Comparison of ENCODE assay signal across 22 mouse cellular contexts in the genomic region with DNA sequence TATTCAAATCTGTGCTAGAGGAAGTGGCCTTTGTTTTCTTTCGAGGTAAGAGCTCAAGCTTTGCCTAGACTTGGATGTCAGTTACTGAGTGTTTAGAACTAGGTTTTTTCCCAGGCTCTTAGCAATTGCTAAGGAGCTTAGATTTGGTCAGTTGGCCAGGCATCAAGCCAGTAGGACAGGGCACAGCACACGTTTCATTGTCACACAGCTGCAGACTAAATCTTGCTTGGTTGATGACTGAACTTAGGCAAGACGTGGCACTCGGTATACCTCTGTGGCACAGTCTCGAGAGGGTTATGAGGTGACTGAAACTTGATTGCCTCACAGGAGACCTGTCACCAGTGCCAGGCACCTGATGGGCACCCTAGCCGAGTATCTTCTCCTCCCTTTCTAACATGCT.
DNase-seq lines count a peak whose midpoint lies in the region; ATAC-seq and TF ChIP-seq lines count a peak whose summit lies in the region.
"Had no signal": no experiment of that assay in that cellular context is flagged by ENCODE, and none has a peak within 500 bp of the region (broad histone marks: within the 10 kb centered on the region; RNA-seq: fewer than 3 reads in every experiment).

No protein-coding gene starts in this region.

- peaks cover 3% of the 10 kb centered on the region for H3K36me3 ChIP-seq in forebrain, embryonic 11.5 days (ENCODE audit: control insufficient read depth, insufficient read depth, low read length)
- peaks cover 84% of the 10 kb centered on the region for H3K36me3 ChIP-seq in forebrain, embryonic 10.5 days (replicated peaks)
- peaks cover 70% of the 10 kb centered on the region for H3K36me3 ChIP-seq in midbrain, embryonic 13.5 days
- H3K36me3 ChIP-seq in midbrain, embryonic 15.5 days (replicated peaks): peaks cover 38% of the 10 kb centered on the region

- H3K27ac ChIP-seq in forebrain, embryonic 11.5 days (ENCODE audit: low read depth, low read length): no peak overlapping the region; the same call in 1 of the 2 replicates
- no peak overlapping the region for H3K27ac ChIP-seq in forebrain, embryonic 10.5 days
- 0 out of 2 replicates have a peak overlapping the region, but pooled peaks have one; percentile 19 for H3K27ac ChIP-seq in midbrain, embryonic 13.5 days
- H3K27ac ChIP-seq in midbrain, embryonic 15.5 days: no peak overlapping the region
- H3K27ac ChIP-seq: forebrain, embryonic 12.5 days; heart, embryonic 10.5 days; heart, embryonic 15.5 days; intestine, embryonic 15.5 days; kidney, embryonic 15.5 days had no signal

- TF ChIP-seq CTCF in brain, embryonic 14.5 days (IDR thresholded peaks at IDR 0.05; ENCODE audit: borderline replicate concordance, extremely low read depth, insufficient read depth, insufficient read length): no peak

- TF ChIP-seq POLR2A in brain, embryonic 14.5 days (IDR thresholded peaks at IDR 0.05; ENCODE audit: borderline replicate concordance, extremely low read depth, insufficient read depth, insufficient read length, poor library complexity, severe bottlenecking): no peak

- 82% methylated on average over 6 of the region's 6 CpGs for whole genome bisulfite sequencing in forebrain, embryonic 11.5 days
- 87% methylated on average over 6 of the region's 6 CpGs for WGBS in forebrain, embryonic 10.5 days
- 79% methylated on average over 6 of the region's 6 CpGs for WGBS in midbrain, embryonic 13.5 days
- 71% methylated on average over 6 of the region's 6 CpGs for WGBS in midbrain, embryonic 15.5 days

- H3K4me2 ChIP-seq in forebrain, embryonic 11.5 days (ENCODE audit: low read depth, low read length, severe bottlenecking): no peak overlapping the region
- no peak overlapping the region for H3K4me2 ChIP-seq in midbrain, embryonic 13.5 days (replicated peaks)
- H3K4me2 ChIP-seq in midbrain, embryonic 15.5 days: no peak overlapping the region
- H3K4me2 ChIP-seq: forebrain, embryonic 12.5 days; heart, embryonic 15.5 days; intestine, embryonic 15.5 days; kidney, embryonic 15.5 days had no signal

- peak; percentile 27 for DNase-seq in forebrain, embryonic 11.5 days (ENCODE audit: low spot score)
- DNase-seq in forebrain, embryonic 10.5 days (ENCODE audit: extremely low spot score, low spot score): no peak
- peak; percentile 59 for DNase-seq in heart, adult 11 months
- DNase-seq in heart, adult 8-10 months (ENCODE audit: low spot score): no peak
- peak; percentile 13 for DNase-seq in brain, embryonic 14.5 days (ENCODE audit: low read depth)
- DNase-seq in MN1 (ENCODE audit: low spot score): no peak
- DNase-seq: adrenal gland, adult 8-10 months; cerebellum, adult 18-20 months; cerebellum, adult 9-11 months; cerebellum, postnatal 36 days; gastrocnemius, postnatal 14 days; heart, postnatal 14 days; kidney, adult 2 months had no signal

- no peak overlapping the region for H3K4me3 ChIP-seq in forebrain, embryonic 11.5 days (ENCODE audit: low read depth, low read length)
- no peak overlapping the region for H3K4me3 ChIP-seq in forebrain, embryonic 10.5 days
- no peak overlapping the region for H3K4me3 ChIP-seq in midbrain, embryonic 13.5 days (replicated peaks)
- H3K4me3 ChIP-seq in midbrain, embryonic 15.5 days: no peak overlapping the region
- H3K4me3 ChIP-seq: erythroblast, embryonic 14.5 days; forebrain, embryonic 12.5 days; heart, embryonic 10.5 days; heart, embryonic 15.5 days; intestine, embryonic 15.5 days; kidney, embryonic 15.5 days had no signal

- no peak overlapping the region for H3K9ac ChIP-seq in forebrain, embryonic 11.5 days (ENCODE audit: low read length)
- H3K9ac ChIP-seq in midbrain, embryonic 13.5 days (replicated peaks): no peak overlapping the region
- no peak overlapping the region for H3K9ac ChIP-seq in midbrain, embryonic 15.5 days
- H3K9ac ChIP-seq: forebrain, embryonic 12.5 days; heart, embryonic 15.5 days; intestine, embryonic 15.5 days; kidney, embryonic 15.5 days had no signal

- no peak for ATAC-seq in forebrain, embryonic 11.5 days (replicated peaks; ENCODE audit: low FRiP score)
- no peak for ATAC-seq in midbrain, embryonic 13.5 days
- no peak for ATAC-seq in midbrain, embryonic 15.5 days (replicated peaks)
- ATAC-seq: intestine, embryonic 15.5 days had no signal

- H3K4me1 ChIP-seq in forebrain, embryonic 11.5 days (replicated peaks; ENCODE audit: control insufficient read depth, insufficient read depth, low read length): no peaks in the 10 kb centered on the region
- H3K4me1 ChIP-seq in forebrain, embryonic 10.5 days: no peaks in the 10 kb centered on the region
- H3K4me1 ChIP-seq in midbrain, embryonic 13.5 days (replicated peaks): no peaks in the 10 kb centered on the region
- H3K4me1 ChIP-seq in midbrain, embryonic 15.5 days: no peaks in the 10 kb centered on the region
- H3K4me1 ChIP-seq: forebrain, embryonic 12.5 days had no signal

- H3K27me3 ChIP-seq in forebrain, embryonic 11.5 days (ENCODE audit: control insufficient read depth, insufficient read depth, low read length): no peaks in the 10 kb centered on the region
- H3K27me3 ChIP-seq in forebrain, embryonic 10.5 days (ENCODE audit: poor library complexity, severe bottlenecking): no peaks in the 10 kb centered on the region
- no peaks in the 10 kb centered on the region for H3K27me3 ChIP-seq in midbrain, embryonic 13.5 days
- H3K27me3 ChIP-seq in midbrain, embryonic 15.5 days (replicated peaks): no peaks in the 10 kb centered on the region
- H3K27me3 ChIP-seq: CH12.LX; forebrain, embryonic 12.5 days; heart, embryonic 15.5 days; intestine, embryonic 15.5 days; kidney, embryonic 15.5 days had no signal

- no peaks in the 10 kb centered on the region for H3K9me3 ChIP-seq in forebrain, embryonic 11.5 days (ENCODE audit: control insufficient read depth, low read length)
- no peaks in the 10 kb centered on the region for H3K9me3 ChIP-seq in forebrain, embryonic 10.5 days
- no peaks in the 10 kb centered on the region for H3K9me3 ChIP-seq in midbrain, embryonic 13.5 days
- no peaks in the 10 kb centered on the region for H3K9me3 ChIP-seq in midbrain, embryonic 15.5 days
- H3K9me3 ChIP-seq: forebrain, embryonic 12.5 days; heart, embryonic 10.5 days; heart, embryonic 15.5 days; intestine, embryonic 15.5 days; kidney, embryonic 15.5 days had no signal

Comparison
In these comparisons a context has a peak if more than half of its experiments do, and no peak if none do; other contexts are left out.
1. DNase-seq: peak in forebrain, embryonic 11.5 days (single experiment), heart, adult 11 months (single experiment) and brain, embryonic 14.5 days (single experiment); none in forebrain, embryonic 10.5 days (single experiment), heart, adult 8-10 months (single experiment) and MN1 (single experiment).